In the genomic region with DNA sequence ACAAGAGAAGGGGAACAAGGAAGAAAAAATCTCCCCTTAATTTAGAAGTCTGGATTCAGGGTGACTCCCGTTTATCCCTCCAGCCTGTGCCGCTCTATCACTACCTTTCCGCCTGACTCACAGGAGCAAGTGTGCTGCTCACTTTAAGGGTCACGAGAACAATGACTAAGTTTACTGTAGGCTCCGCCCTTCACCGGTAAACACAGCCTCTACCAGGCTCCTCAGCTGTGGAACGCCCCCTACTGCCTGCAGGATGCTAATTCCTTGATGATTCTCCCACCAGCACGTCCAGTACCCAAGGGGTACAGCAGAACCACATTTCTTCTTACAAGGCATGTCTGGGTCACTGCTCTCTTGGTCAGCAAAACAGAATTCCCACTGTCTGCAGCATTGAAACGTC, we compare ENCODE assay signal across 9 mouse cellular contexts.
DNase-seq lines count a peak whose midpoint lies in the region; ATAC-seq and TF ChIP-seq lines count a peak whose summit lies in the region.
"Had no signal": no experiment of that assay in that cellular context is flagged by ENCODE, and none has a peak within 500 bp of the region (broad histone marks: within the 10 kb centered on the region; RNA-seq: fewer than 3 reads in every experiment).

No protein-coding gene starts in this region.

- no peak for ATAC-seq in midbrain, embryonic 11.5 days (ENCODE audit: low FRiP score)
- ATAC-seq in midbrain, embryonic 14.5 days (ENCODE audit: low FRiP score, low TSS enrichment), result no peak
- no peak for ATAC-seq in forebrain, embryonic 13.5 days

- 9% methylated on average over 9 of the region's 9 CpGs for WGBS in midbrain, embryonic 11.5 days
- WGBS in midbrain, embryonic 14.5 days, result 11% methylated on average over 9 of the region's 9 CpGs
- 22% methylated on average over 9 of the region's 9 CpGs for WGBS in liver, adult 2 months
- WGBS in forebrain, embryonic 13.5 days, result 11% methylated on average over 9 of the region's 9 CpGs

- H3K4me2 ChIP-seq in midbrain, embryonic 11.5 days, result no peak overlapping the region; the same call in 1 of the 2 replicates
- H3K4me2 ChIP-seq in midbrain, embryonic 14.5 days (ENCODE audit: low read length), result no peak overlapping the region
- H3K4me2 ChIP-seq in forebrain, embryonic 13.5 days, result no peak overlapping the region
- H3K4me2 ChIP-seq: embryonic facial prominence, embryonic 12.5 days had no signal

- H3K27me3 ChIP-seq in midbrain, embryonic 11.5 days (ENCODE audit: control insufficient read depth, insufficient read depth, low read length), result no peaks in the 10 kb centered on the region
- H3K27me3 ChIP-seq in midbrain, embryonic 14.5 days (ENCODE audit: control insufficient read depth, insufficient read depth, low read length), result no peaks in the 10 kb centered on the region; the same call in 1 of the 2 replicates
- H3K27me3 ChIP-seq in liver, adult 2 months (ENCODE audit: control insufficient read depth, insufficient read depth, low read length), result no peaks in the 10 kb centered on the region
- peaks cover 32% of the 10 kb centered on the region for H3K27me3 ChIP-seq in forebrain, embryonic 13.5 days

- TF ChIP-seq CTCF in brain, embryonic 14.5 days (IDR thresholded peaks at IDR 0.05; ENCODE audit: borderline replicate concordance, extremely low read depth, insufficient read depth, insufficient read length), result peak; percentile 32; the same call in 1 of the 2 replicates
- TF ChIP-seq CTCF in liver, adult 2 months (IDR thresholded peaks at IDR 0.05; ENCODE audit: low read depth, low read length), result peak; percentile 53

- H3K36me3 ChIP-seq in midbrain, embryonic 11.5 days (ENCODE audit: control insufficient read depth, insufficient read depth, low read length), result no peaks in the 10 kb centered on the region
- H3K36me3 ChIP-seq in midbrain, embryonic 14.5 days (ENCODE audit: control insufficient read depth, insufficient read depth, low read length), result no peaks in the 10 kb centered on the region
- no peaks in the 10 kb centered on the region for H3K36me3 ChIP-seq in liver, adult 2 months (ENCODE audit: control insufficient read depth, insufficient read depth, low read length)
- H3K36me3 ChIP-seq in forebrain, embryonic 13.5 days (ENCODE audit: poor library complexity, severe bottlenecking), result no peaks in the 10 kb centered on the region
- H3K36me3 ChIP-seq: embryonic facial prominence, embryonic 12.5 days had no signal

- H3K79me2 ChIP-seq in liver, adult 2 months (ENCODE audit: control insufficient read depth, insufficient read depth, low read length), result no peaks in the 10 kb centered on the region

- peak; percentile 87 for DNase-seq in midbrain, embryonic 11.5 days (ENCODE audit: low spot score, missing footprints)
- no peak for DNase-seq in midbrain, embryonic 14.5 days
- peak; percentile 27 for DNase-seq in brain, embryonic 14.5 days (ENCODE audit: low read depth)
- peak; percentile 61 for DNase-seq in heart, postnatal 4 days
- peak; percentile 45 for DNase-seq in liver, adult 2 months (ENCODE audit: extremely low read depth, low read depth, low spot score)
- DNase-seq in retina, embryonic 14.5 days (ENCODE audit: low spot score), result peak; percentile 58
- DNase-seq in layer of hippocampus, adult 9-11 months, result no peak

- no peaks in the 10 kb centered on the region for H3K9me3 ChIP-seq in midbrain, embryonic 11.5 days (ENCODE audit: control insufficient read depth, low read length)
- no peaks in the 10 kb centered on the region for H3K9me3 ChIP-seq in midbrain, embryonic 14.5 days (ENCODE audit: control insufficient read depth, low read length)
- H3K9me3 ChIP-seq in forebrain, embryonic 13.5 days (replicated peaks), result no peaks in the 10 kb centered on the region
- H3K9me3 ChIP-seq: embryonic facial prominence, embryonic 12.5 days had no signal

- no peak for TF ChIP-seq POLR2A in brain, embryonic 14.5 days (IDR thresholded peaks at IDR 0.05; ENCODE audit: borderline replicate concordance, extremely low read depth, insufficient read depth, insufficient read length, poor library complexity, severe bottlenecking)
- TF ChIP-seq POLR2A in liver, adult 2 months (IDR thresholded peaks at IDR 0.05; ENCODE audit: extremely low read depth, insufficient read depth, low read length), result no peak

- H3K4me3 ChIP-seq in midbrain, embryonic 11.5 days (ENCODE audit: low read depth, low read length), result no peak overlapping the region
- H3K4me3 ChIP-seq in midbrain, embryonic 14.5 days (replicated peaks; ENCODE audit: low read depth, low read length), result no peak overlapping the region
- H3K4me3 ChIP-seq in liver, adult 2 months (ENCODE audit: insufficient read depth, low read depth, low read length), result no peak overlapping the region
- no peak overlapping the region for H3K4me3 ChIP-seq in forebrain, embryonic 13.5 days
- H3K4me3 ChIP-seq: embryonic facial prominence, embryonic 12.5 days had no signal

- no peak overlapping the region for H3K9ac ChIP-seq in midbrain, embryonic 11.5 days (ENCODE audit: low read length)
- no peak overlapping the region for H3K9ac ChIP-seq in midbrain, embryonic 14.5 days (replicated peaks; ENCODE audit: low read length)
- H3K9ac ChIP-seq in liver, adult 2 months (ENCODE audit: low read depth, low read length), result no peak overlapping the region
- no peak overlapping the region for H3K9ac ChIP-seq in forebrain, embryonic 13.5 days
- H3K9ac ChIP-seq: embryonic facial prominence, embryonic 12.5 days had no signal

- H3K4me1 ChIP-seq in midbrain, embryonic 11.5 days (ENCODE audit: control insufficient read depth, insufficient read depth, low read length), result peaks cover 6% of the 10 kb centered on the region
- H3K4me1 ChIP-seq in midbrain, embryonic 14.5 days (ENCODE audit: control insufficient read depth, insufficient read depth, low read length), result peaks cover 18% of the 10 kb centered on the region; the same call in 1 of the 2 replicates
- H3K4me1 ChIP-seq in liver, adult 2 months (ENCODE audit: control insufficient read depth, insufficient read depth, low read length), result no peaks in the 10 kb centered on the region
- H3K4me1 ChIP-seq in forebrain, embryonic 13.5 days, result peaks cover 14% of the 10 kb centered on the region

- H3K27ac ChIP-seq in midbrain, embryonic 11.5 days (ENCODE audit: low read depth, low read length), result no peak overlapping the region
- no peak overlapping the region for H3K27ac ChIP-seq in midbrain, embryonic 14.5 days (replicated peaks; ENCODE audit: low read depth, low read length)
- no peak overlapping the region for H3K27ac ChIP-seq in liver, adult 2 months (replicated peaks; ENCODE audit: insufficient read depth, low read depth, low read length)
- H3K27ac ChIP-seq in forebrain, embryonic 13.5 days, result no peak overlapping the region
- H3K27ac ChIP-seq: embryonic facial prominence, embryonic 12.5 days had no signal

Comparison
In these comparisons a context has a peak if more than half of its experiments do, and no peak if none do; other contexts are left out.
1. DNase-seq: peak in midbrain, embryonic 11.5 days (single experiment), brain, embryonic 14.5 days (single experiment), heart, postnatal 4 days (single experiment), liver, adult 2 months (single experiment) and retina, embryonic 14.5 days (single experiment); none in midbrain, embryonic 14.5 days (single experiment) and layer of hippocampus, adult 9-11 months (single experiment).